Comparison of ENCODE assay signal across 32 mouse cellular contexts in genomic region chr11:33294063-33294462, GRCm38 (mm10). TPM values are rescaled to one million over a fixed set of nuclear protein-coding genes. Genes with fewer than 3 reads are reported as not detected.
DNase-seq lines count a peak whose midpoint lies in the region; ATAC-seq and TF ChIP-seq lines count a peak whose summit lies in the region.
"Had no signal": no experiment of that assay in that cellular context is flagged by ENCODE, and none has a peak within 500 bp of the region (broad histone marks: within the 10 kb centered on the region; RNA-seq: fewer than 3 reads in every experiment).

No protein-coding gene starts in this region.

- peaks cover 19% of the 10 kb centered on the region for H3K4me1 ChIP-seq in kidney, embryonic 15.5 days
- no peaks in the 10 kb centered on the region for H3K4me1 ChIP-seq in kidney, adult 2 months (ENCODE audit: control insufficient read depth, insufficient read depth, low read length)
- H3K4me1 ChIP-seq: heart, embryonic 12.5 days; heart, embryonic 15.5 days had no signal

- no peak for DNase-seq in kidney, postnatal 14 days
- DNase-seq in kidney, postnatal 4 days: peak; percentile 8 to 11
- DNase-seq in kidney, adult 2 months: no peak
- DNase-seq: adrenal gland, adult 2 months; adrenal gland, postnatal 25 days; cerebellum, adult 11-12 months; cerebellum, adult 8-10 months; cerebellum, postnatal 10 days; cerebellum, postnatal 36 days; gastrocnemius, postnatal 10 days; gastrocnemius, postnatal 36 days; heart, postnatal 10 days; heart, postnatal 36 days had no signal

- H3K36me3 ChIP-seq in kidney, embryonic 15.5 days: no peaks in the 10 kb centered on the region
- no peaks in the 10 kb centered on the region for H3K36me3 ChIP-seq in kidney, adult 2 months (ENCODE audit: control insufficient read depth, insufficient read depth, low read length)
- H3K36me3 ChIP-seq: forebrain, embryonic 10.5 days; heart, embryonic 12.5 days; heart, embryonic 15.5 days; hindbrain, embryonic 10.5 days; hindbrain, embryonic 13.5 days had no signal

- no peak for TF ChIP-seq POLR2A in kidney, adult 2 months (IDR thresholded peaks at IDR 0.05; ENCODE audit: low read depth, low read length)

- no peak overlapping the region for H3K4me2 ChIP-seq in kidney, embryonic 15.5 days
- H3K4me2 ChIP-seq: forebrain, embryonic 13.5 days; heart, embryonic 12.5 days; heart, embryonic 15.5 days; hindbrain, embryonic 13.5 days had no signal

- no peaks in the 10 kb centered on the region for H3K9me3 ChIP-seq in kidney, embryonic 15.5 days (replicated peaks)
- H3K9me3 ChIP-seq: forebrain, embryonic 10.5 days; forebrain, embryonic 13.5 days; heart, embryonic 12.5 days; heart, embryonic 15.5 days; hindbrain, embryonic 10.5 days; hindbrain, embryonic 13.5 days had no signal

- peak; percentile 92 for ATAC-seq in kidney, embryonic 15.5 days (replicated peaks; ENCODE audit: low FRiP score)
- peak; percentile 54 for ATAC-seq in common myeloid progenitor, adult 5-6 weeks (replicated peaks; ENCODE audit: low read depth, poor library complexity, severe bottlenecking)
- ATAC-seq in megakaryocyte progenitor cell, adult 5-6 weeks (replicated peaks; ENCODE audit: poor library complexity): 0 out of 2 replicates have a peak, but pooled peaks have one; percentile 26
- ATAC-seq: CD4-positive, CD25-positive, alpha-beta regulatory T cell, adult 4 months; forebrain, embryonic 13.5 days; forebrain, embryonic 16.5 days; hindbrain, embryonic 16.5 days had no signal

- 16% methylated on average over 6 of the region's 6 CpGs for WGBS in kidney, embryonic 15.5 days
- WGBS in kidney, adult 2 months: 60% methylated on average over 6 of the region's 6 CpGs

- H3K27ac ChIP-seq in kidney, embryonic 15.5 days: peak overlapping the region; percentile 28; the same call in 1 of the 2 replicates
- no peak overlapping the region for H3K27ac ChIP-seq in kidney, adult 2 months (ENCODE audit: insufficient read depth, low read depth, low read length)
- H3K27ac ChIP-seq: forebrain, embryonic 10.5 days; forebrain, embryonic 13.5 days; heart, embryonic 15.5 days; hindbrain, embryonic 10.5 days; hindbrain, embryonic 13.5 days had no signal

- 0 out of 2 replicates have a peak, but pooled peaks cover 5% of the 10 kb centered on the region for H3K27me3 ChIP-seq in kidney, embryonic 15.5 days
- H3K27me3 ChIP-seq in kidney, adult 2 months (replicated peaks; ENCODE audit: control insufficient read depth, insufficient read depth, low read length): no peaks in the 10 kb centered on the region
- H3K27me3 ChIP-seq: forebrain, embryonic 13.5 days; heart, embryonic 12.5 days; heart, embryonic 15.5 days had no signal

- no peak overlapping the region for H3K4me3 ChIP-seq in kidney, embryonic 15.5 days (replicated peaks)
- no peak overlapping the region for H3K4me3 ChIP-seq in kidney, adult 2 months (ENCODE audit: insufficient read depth, low read depth, low read length)
- H3K4me3 ChIP-seq: forebrain, embryonic 10.5 days; forebrain, embryonic 13.5 days; heart, embryonic 12.5 days; heart, embryonic 15.5 days; hindbrain, embryonic 10.5 days; hindbrain, embryonic 13.5 days had no signal

- no peak for TF ChIP-seq CTCF in kidney, adult 2 months (conservative IDR thresholded peaks at IDR 0.05; ENCODE audit: insufficient read depth, insufficient read length, low read depth, low read length)

- H3K9ac ChIP-seq in kidney, embryonic 15.5 days: no peak overlapping the region
- H3K9ac ChIP-seq: forebrain, embryonic 13.5 days; heart, embryonic 12.5 days; heart, embryonic 15.5 days; hindbrain, embryonic 13.5 days had no signal

RNA-seq across cellular contexts. Expression of gene Gm12117, which starts 17.5 kb away (rescaled TPM):
- not detected in 2 replicates for polyA plus RNA-seq in kidney, embryonic 15.5 days (2015; fragmentation: Nextera tagmentation; extraction: Ambion mirVana)
- not detected in 2 replicates for polyA plus RNA-seq in kidney, adult 2 months (2012; rRNA removed)
- not detected in 2 replicates for total RNA-seq in common myeloid progenitor, adult 5-6 weeks (2017)
- total RNA-seq in megakaryocyte progenitor cell, adult 5-6 weeks (2015): 0.27 TPM in 1 of 2 replicates, not detected in the other
- total RNA-seq in megakaryocyte progenitor cell, adult 5-6 weeks (2017): not detected in 2 replicates
- total RNA-seq: adrenal gland, postnatal 25 days; gastrocnemius, adult 18-20 months; gastrocnemius, postnatal 10 days; gastrocnemius, postnatal 36 days; granulocyte monocyte progenitor cell, adult 5-6 weeks; heart, adult 8-10 months; heart, postnatal 10 days; heart, postnatal 36 days; MEL had no signal
- polyA plus RNA-seq: adrenal gland, adult 2 months; C2C12; CD4-positive, CD25-positive, alpha-beta regulatory T cell, adult 4 months; embryonic facial prominence, embryonic 11.5 days; embryonic facial prominence, embryonic 14.5 days; forebrain, embryonic 10.5 days; forebrain, embryonic 13.5 days; forebrain, embryonic 16.5 days; heart, embryonic 12.5 days; heart, embryonic 15.5 days; hindbrain, embryonic 10.5 days; hindbrain, embryonic 13.5 days; hindbrain, embryonic 16.5 days had no signal

Comparison
In these comparisons a context has a peak if more than half of its experiments do, and no peak if none do; other contexts are left out.
1. DNase-seq: peak in kidney, postnatal 4 days (2 of 2); none in kidney, postnatal 14 days (single experiment) and kidney, adult 2 months (single experiment).
2. ATAC-seq: peak in every context shown above with its lines; median percentile 92 in kidney, embryonic 15.5 days; 54 in common myeloid progenitor, adult 5-6 weeks; 26 in megakaryocyte progenitor cell, adult 5-6 weeks.